Comparison of ENCODE assay signal across 34 mouse cellular contexts in genomic region chr5:24366426-24366825, GRCm38 (mm10). TPM values are rescaled to one million over a fixed set of nuclear protein-coding genes. Genes with fewer than 3 reads are reported as not detected.
DNase-seq lines count a peak whose midpoint lies in the region; ATAC-seq and TF ChIP-seq lines count a peak whose summit lies in the region.
"Had no signal": no experiment of that assay in that cellular context is flagged by ENCODE, and none has a peak within 500 bp of the region (broad histone marks: within the 10 kb centered on the region; RNA-seq: fewer than 3 reads in every experiment).

No protein-coding gene starts in this region.

- DNase-seq in heart, embryonic 10.5 days (ENCODE audit: low spot score) = no peak
- DNase-seq in heart, adult 8-10 months (ENCODE audit: low spot score) = no peak
- DNase-seq in heart, postnatal 36 days = no peak
- DNase-seq in lung, postnatal 10 days = no peak
- DNase-seq in heart, postnatal 0 days (ENCODE audit: low spot score) = no peak
- DNase-seq: adrenal gland, postnatal 14 days; cerebellum, adult 11-12 months; cerebellum, adult 9-11 months; embryo, embryonic 11 days; kidney, adult 11 months; kidney, postnatal 36 days; lung, postnatal 36 days; right cerebral cortex, postnatal 25 days; thymus, adult 18-20 months; thymus, postnatal 25 days had no signal

- ATAC-seq in heart, embryonic 15.5 days (replicated peaks; ENCODE audit: insufficient number of reproducible peaks, insufficient read depth, low FRiP score, low read depth) = no peak
- ATAC-seq in lung, embryonic 16.5 days (ENCODE audit: low read depth) = no peak
- ATAC-seq in heart, postnatal 0 days (ENCODE audit: insufficient read depth, low read depth) = no peak
- ATAC-seq: CD4-positive, CD25-positive, alpha-beta regulatory T cell, adult 4 months; forebrain, embryonic 14.5 days; inflammation-experienced regulatory T-cells, adult 6 months; midbrain, embryonic 16.5 days had no signal

- intact Hi-C loops in heart, postnatal 36 days (cut with DNase I) = loop anchor here (10.0 kb wide), 1 partner anchor 202 kb away; the partner anchor contains the start of gene Nupl2

- TF ChIP-seq CTCF in heart, postnatal 0 days (IDR thresholded peaks at IDR 0.05; ENCODE audit: low read depth) = no peak

- TF ChIP-seq EP300 in heart, postnatal 0 days (IDR thresholded peaks at IDR 0.05; ENCODE audit: low read depth) = no peak

- peaks cover 9% of the 10 kb centered on the region for H3K36me3 ChIP-seq in heart, embryonic 10.5 days
- no peaks in the 10 kb centered on the region for H3K36me3 ChIP-seq in heart, embryonic 15.5 days
- no peaks in the 10 kb centered on the region for H3K36me3 ChIP-seq in lung, embryonic 16.5 days (ENCODE audit: control insufficient read depth, insufficient read depth, low read length)
- H3K36me3 ChIP-seq in heart, postnatal 0 days (replicated peaks; ENCODE audit: control insufficient read depth, insufficient read depth, low read length) = 0 out of 2 replicates have a peak, but pooled peaks cover 11% of the 10 kb centered on the region
- H3K36me3 ChIP-seq: embryonic facial prominence, embryonic 12.5 days; hindbrain, embryonic 13.5 days; kidney, embryonic 15.5 days; limb, embryonic 13.5 days; stomach, embryonic 15.5 days had no signal

- peak overlapping the region; percentile 2 for H3K27ac ChIP-seq in heart, embryonic 10.5 days
- H3K27ac ChIP-seq in heart, embryonic 15.5 days = no peak overlapping the region
- no peak overlapping the region for H3K27ac ChIP-seq in lung, embryonic 16.5 days (ENCODE audit: low read length)
- no peak overlapping the region for H3K27ac ChIP-seq in heart, postnatal 0 days (ENCODE audit: low read depth)
- H3K27ac ChIP-seq: embryonic facial prominence, embryonic 12.5 days; hindbrain, embryonic 13.5 days; kidney, embryonic 15.5 days; layer of hippocampus, adult 2 months; left cerebral cortex, adult 2 months; limb, embryonic 13.5 days; stomach, embryonic 15.5 days had no signal

- H3K4me3 ChIP-seq in heart, embryonic 10.5 days = peak overlapping the region; percentile 50; the same call in 1 of the 2 replicates
- H3K4me3 ChIP-seq in heart, embryonic 15.5 days = peak overlapping the region; percentile 48; the same call in 1 of the 2 replicates
- no peak overlapping the region for H3K4me3 ChIP-seq in lung, embryonic 16.5 days (ENCODE audit: low read length)
- peak overlapping the region; percentile 23 for H3K4me3 ChIP-seq in heart, postnatal 0 days (ENCODE audit: low read depth, low read length)
- H3K4me3 ChIP-seq: embryonic facial prominence, embryonic 12.5 days; hindbrain, embryonic 13.5 days; layer of hippocampus, adult 2 months; limb, embryonic 13.5 days; stomach, embryonic 15.5 days had no signal

- peak overlapping the region; percentile 49 for H3K4me2 ChIP-seq in heart, embryonic 15.5 days
- peak overlapping the region; percentile 45; the same call in 1 of the 2 replicates for H3K4me2 ChIP-seq in lung, embryonic 16.5 days (ENCODE audit: low read depth, low read length)
- H3K4me2 ChIP-seq in heart, postnatal 0 days (ENCODE audit: low read depth, low read length) = peak overlapping the region; percentile 53
- H3K4me2 ChIP-seq: embryonic facial prominence, embryonic 12.5 days; hindbrain, embryonic 13.5 days; limb, embryonic 13.5 days; midbrain, embryonic 11.5 days; stomach, embryonic 15.5 days had no signal

- H3K9ac ChIP-seq in heart, embryonic 15.5 days = no peak overlapping the region
- H3K9ac ChIP-seq in lung, embryonic 16.5 days (ENCODE audit: low read length) = no peak overlapping the region
- no peak overlapping the region for H3K9ac ChIP-seq in heart, postnatal 0 days (replicated peaks; ENCODE audit: low read depth, low read length)
- H3K9ac ChIP-seq: embryonic facial prominence, embryonic 12.5 days; hindbrain, embryonic 13.5 days; kidney, embryonic 15.5 days; limb, embryonic 13.5 days; stomach, embryonic 15.5 days had no signal

- H3K4me1 ChIP-seq in heart, embryonic 10.5 days = peaks cover 55% of the 10 kb centered on the region
- peaks cover 9% of the 10 kb centered on the region for H3K4me1 ChIP-seq in heart, embryonic 15.5 days (replicated peaks)
- H3K4me1 ChIP-seq in lung, embryonic 16.5 days (replicated peaks; ENCODE audit: control insufficient read depth, insufficient read depth, low read length) = no peaks in the 10 kb centered on the region
- 0 out of 2 replicates have a peak, but pooled peaks cover 2% of the 10 kb centered on the region for H3K4me1 ChIP-seq in heart, postnatal 0 days (ENCODE audit: control insufficient read depth, insufficient read depth)
- H3K4me1 ChIP-seq: embryonic facial prominence, embryonic 12.5 days; hindbrain, embryonic 13.5 days; limb, embryonic 13.5 days; stomach, embryonic 15.5 days had no signal

- WGBS in heart, embryonic 10.5 days = 70% methylated on average over 9 of the region's 9 CpGs
- 70% methylated on average over 9 of the region's 9 CpGs for WGBS in heart, embryonic 15.5 days
- WGBS in lung, embryonic 16.5 days = 78% methylated on average over 9 of the region's 9 CpGs
- 73% methylated on average over 9 of the region's 9 CpGs for WGBS in heart, postnatal 0 days

- H3K9me3 ChIP-seq in heart, embryonic 10.5 days = no peaks in the 10 kb centered on the region
- no peaks in the 10 kb centered on the region for H3K9me3 ChIP-seq in heart, embryonic 15.5 days (replicated peaks)
- no peaks in the 10 kb centered on the region for H3K9me3 ChIP-seq in lung, embryonic 16.5 days (ENCODE audit: control insufficient read depth, low read length)
- H3K9me3 ChIP-seq in heart, postnatal 0 days (replicated peaks; ENCODE audit: control insufficient read depth, low read length) = no peaks in the 10 kb centered on the region
- H3K9me3 ChIP-seq: embryonic facial prominence, embryonic 12.5 days; hindbrain, embryonic 13.5 days; kidney, embryonic 15.5 days; limb, embryonic 13.5 days; stomach, embryonic 15.5 days had no signal

- H3K27me3 ChIP-seq in heart, embryonic 10.5 days (ENCODE audit: insufficient read depth, poor library complexity, severe bottlenecking) = no peaks in the 10 kb centered on the region
- H3K27me3 ChIP-seq in heart, embryonic 15.5 days = no peaks in the 10 kb centered on the region
- H3K27me3 ChIP-seq in lung, embryonic 16.5 days (ENCODE audit: control insufficient read depth, insufficient read depth, low read depth, low read length) = no peaks in the 10 kb centered on the region
- H3K27me3 ChIP-seq in heart, postnatal 0 days (ENCODE audit: control insufficient read depth, insufficient read depth, low read length) = no peaks in the 10 kb centered on the region
- H3K27me3 ChIP-seq: embryonic facial prominence, embryonic 12.5 days; hindbrain, embryonic 13.5 days; kidney, embryonic 15.5 days; limb, embryonic 13.5 days; stomach, embryonic 15.5 days had no signal

RNA-seq across cellular contexts. Expression of gene Nos3, which starts 1.8 kb away (rescaled TPM):
- polyA plus RNA-seq in heart, embryonic 10.5 days (2016; fragmentation: Nextera tagmentation; extraction: Ambion mirVana) = 23.2 and 40.8 TPM in 2 replicates
- 10 to 100 TPM; 21.4 to 26.9 (median 23.8) TPM for total RNA-seq in heart, adult 8-10 months (2022)
- polyA plus RNA-seq in heart, embryonic 15.5 days (2015; fragmentation: Nextera tagmentation; extraction: Ambion mirVana) = 27.9 and 30.6 TPM in 2 replicates
- total RNA-seq in heart, postnatal 36 days (2021) = 10 to 100 TPM; 23.7 to 26.2 TPM
- 18.9 and 19.8 TPM in 2 replicates for polyA plus RNA-seq in lung, embryonic 16.5 days (2015; fragmentation: Nextera tagmentation; extraction: Ambion mirVana)
- 50.9 and 52.1 TPM in 2 replicates for total RNA-seq in heart, postnatal 0 days (2014; rRNA removed; ENCODE audit: low replicate concordance)
- polyA plus RNA-seq in heart, postnatal 0 days (2015; fragmentation: Nextera tagmentation; extraction: Ambion mirVana) = 21.1 and 25.6 TPM in 2 replicates
- total RNA-seq: neutrophil, adult 5-6 weeks had no signal

RNA-seq across cellular contexts. Expression of gene Kcnh2, which starts 15.0 kb away (rescaled TPM):
- polyA plus RNA-seq in heart, embryonic 10.5 days (2016; fragmentation: Nextera tagmentation; extraction: Ambion mirVana) = 28.8 and 32.2 TPM in 2 replicates
- total RNA-seq in heart, adult 8-10 months (2022) = 10 to 100 TPM; 48.8 to 95.2 (median 71.0) TPM
- 21.0 and 27.2 TPM in 2 replicates for polyA plus RNA-seq in heart, embryonic 15.5 days (2015; fragmentation: Nextera tagmentation; extraction: Ambion mirVana)
- 10 to 100 TPM; 56.3 to 72.6 TPM for total RNA-seq in heart, postnatal 36 days (2021)
- 5.6 and 6.5 TPM in 2 replicates for polyA plus RNA-seq in lung, embryonic 16.5 days (2015; fragmentation: Nextera tagmentation; extraction: Ambion mirVana)
- 86.1 and 120 TPM in 2 replicates for total RNA-seq in heart, postnatal 0 days (2014; rRNA removed; ENCODE audit: low replicate concordance)
- 29.4 and 32.1 TPM in 2 replicates for polyA plus RNA-seq in heart, postnatal 0 days (2015; fragmentation: Nextera tagmentation; extraction: Ambion mirVana)
- total RNA-seq: megakaryocyte, adult 5-6 weeks had no signal

RNA-seq across cellular contexts. Expression of gene Atg9b, which starts 25.5 kb away (rescaled TPM):
- 1.2 and 2.3 TPM in 2 replicates for polyA plus RNA-seq in heart, embryonic 10.5 days (2016; fragmentation: Nextera tagmentation; extraction: Ambion mirVana)
- 1 to 10 TPM in 2 of 4 experiments, under 1 TPM in 2; 0.73 to 1.7 (median 1.1) TPM for total RNA-seq in heart, adult 8-10 months (2022)
- 0.81 and 1.6 TPM in 2 replicates for polyA plus RNA-seq in heart, embryonic 15.5 days (2015; fragmentation: Nextera tagmentation; extraction: Ambion mirVana)
- under 1 TPM; 0.27 to 0.75 TPM for total RNA-seq in heart, postnatal 36 days (2021)
- 0.46 and 0.49 TPM in 2 replicates for polyA plus RNA-seq in lung, embryonic 16.5 days (2015; fragmentation: Nextera tagmentation; extraction: Ambion mirVana)
- total RNA-seq in heart, postnatal 0 days (2014; rRNA removed; ENCODE audit: low replicate concordance) = 0.15 and 0.66 TPM in 2 replicates
- 0.34 and 0.47 TPM in 2 replicates for polyA plus RNA-seq in heart, postnatal 0 days (2015; fragmentation: Nextera tagmentation; extraction: Ambion mirVana)
- total RNA-seq: neutrophil, adult 5-6 weeks had no signal

RNA-seq across cellular contexts. Expression of gene Abcb8, which starts 27.0 kb away (rescaled TPM):
- polyA plus RNA-seq in heart, embryonic 10.5 days (2016; fragmentation: Nextera tagmentation; extraction: Ambion mirVana) = 62.7 and 81.3 TPM in 2 replicates
- 100 to 1,000 TPM in 2 of 4 experiments, 10 to 100 TPM in 2; 96.5 to 106 (median 101) TPM for total RNA-seq in heart, adult 8-10 months (2022)
- polyA plus RNA-seq in heart, embryonic 15.5 days (2015; fragmentation: Nextera tagmentation; extraction: Ambion mirVana) = 54.4 and 70.1 TPM in 2 replicates
- total RNA-seq in heart, postnatal 36 days (2021) = 10 to 100 TPM; 83.7 to 84.9 TPM
- 48.0 and 51.4 TPM in 2 replicates for polyA plus RNA-seq in lung, embryonic 16.5 days (2015; fragmentation: Nextera tagmentation; extraction: Ambion mirVana)
- total RNA-seq in heart, postnatal 0 days (2014; rRNA removed; ENCODE audit: low replicate concordance) = 141 and 159 TPM in 2 replicates
- 69.2 and 73.2 TPM in 2 replicates for polyA plus RNA-seq in heart, postnatal 0 days (2015; fragmentation: Nextera tagmentation; extraction: Ambion mirVana)

RNA-seq across cellular contexts. Expression of gene Asic3, which starts 46.8 kb away (rescaled TPM):
- polyA plus RNA-seq in heart, embryonic 10.5 days (2016; fragmentation: Nextera tagmentation; extraction: Ambion mirVana) = 0.11 TPM in 1 of 2 replicates, not detected in the other
- total RNA-seq in heart, adult 8-10 months (2022) = under 1 TPM in 1 of 4 experiments, not detected in 3; 0.16 TPM
- not detected in 2 replicates for polyA plus RNA-seq in heart, embryonic 15.5 days (2015; fragmentation: Nextera tagmentation; extraction: Ambion mirVana)
- total RNA-seq in heart, postnatal 36 days (2021) = not detected
- polyA plus RNA-seq in lung, embryonic 16.5 days (2015; fragmentation: Nextera tagmentation; extraction: Ambion mirVana) = 0.19 TPM in 1 of 2 replicates, not detected in the other
- total RNA-seq in heart, postnatal 0 days (2014; rRNA removed; ENCODE audit: low replicate concordance) = not detected in 2 replicates
- polyA plus RNA-seq in heart, postnatal 0 days (2015; fragmentation: Nextera tagmentation; extraction: Ambion mirVana) = 0.08 and 0.10 TPM in 2 replicates
- total RNA-seq: adrenal gland, postnatal 14 days; left cerebral cortex, postnatal 36 days; megakaryocyte, adult 5-6 weeks had no signal
- polyA plus RNA-seq: CD4-positive, CD25-positive, alpha-beta regulatory T cell, adult 4 months; forebrain, embryonic 14.5 days; inflammation-experienced regulatory T-cells, adult 6 months; liver, embryonic 11.5 days; liver, embryonic 16.5 days; midbrain, embryonic 16.5 days had no signal
